ENCODE assay signal across 13 mouse cellular contexts in genomic region chr6:124729850-124730705, GRCm38 (mm10). TPM values are rescaled to one million over a fixed set of nuclear protein-coding genes. Genes with fewer than 3 reads are reported as not detected.
DNase-seq lines count a peak whose midpoint lies in the region; ATAC-seq lines count a peak whose summit lies in the region.
"Had no signal": no experiment of that assay in that cellular context is flagged by ENCODE, and none has a peak within 500 bp of the region (broad histone marks: within the 10 kb centered on the region; RNA-seq: fewer than 3 reads in every experiment).

No protein-coding gene starts in this region.

- WGBS in midbrain, embryonic 11.5 days = 87% methylated on average over 8 of the region's 8 CpGs
- WGBS in midbrain, embryonic 16.5 days = 89% methylated on average over 8 of the region's 8 CpGs

- no peaks in the 10 kb centered on the region for H3K36me3 ChIP-seq in midbrain, embryonic 11.5 days (ENCODE audit: control insufficient read depth, insufficient read depth, low read length)
- no peaks in the 10 kb centered on the region for H3K36me3 ChIP-seq in midbrain, embryonic 16.5 days (ENCODE audit: control insufficient read depth, insufficient read depth, low read length)
- H3K36me3 ChIP-seq: embryonic facial prominence, embryonic 13.5 days; forebrain, embryonic 15.5 days; heart, embryonic 10.5 days; limb, embryonic 13.5 days had no signal

- no peak overlapping the region for H3K27ac ChIP-seq in midbrain, embryonic 11.5 days (ENCODE audit: low read depth, low read length)
- no peak overlapping the region for H3K27ac ChIP-seq in midbrain, embryonic 16.5 days (ENCODE audit: low read length)
- H3K27ac ChIP-seq: embryonic facial prominence, embryonic 13.5 days; forebrain, embryonic 15.5 days; heart, embryonic 10.5 days; limb, embryonic 13.5 days had no signal

- H3K27me3 ChIP-seq in midbrain, embryonic 11.5 days (ENCODE audit: control insufficient read depth, insufficient read depth, low read length) = no peaks in the 10 kb centered on the region
- H3K27me3 ChIP-seq in midbrain, embryonic 16.5 days (ENCODE audit: control insufficient read depth, insufficient read depth, low read depth, low read length) = no peaks in the 10 kb centered on the region
- H3K27me3 ChIP-seq: embryonic facial prominence, embryonic 13.5 days; forebrain, embryonic 15.5 days; limb, embryonic 13.5 days had no signal

- H3K4me1 ChIP-seq in midbrain, embryonic 11.5 days (ENCODE audit: control insufficient read depth, insufficient read depth, low read length) = no peaks in the 10 kb centered on the region
- no peaks in the 10 kb centered on the region for H3K4me1 ChIP-seq in midbrain, embryonic 16.5 days (ENCODE audit: control insufficient read depth, insufficient read depth, low read length)
- H3K4me1 ChIP-seq: forebrain, embryonic 15.5 days had no signal

- H3K4me3 ChIP-seq in midbrain, embryonic 11.5 days (ENCODE audit: low read depth, low read length) = no peak overlapping the region
- no peak overlapping the region for H3K4me3 ChIP-seq in midbrain, embryonic 16.5 days (ENCODE audit: low read depth, low read length)
- H3K4me3 ChIP-seq: embryonic facial prominence, embryonic 13.5 days; forebrain, embryonic 15.5 days; heart, embryonic 10.5 days; limb, embryonic 13.5 days had no signal

- H3K9me3 ChIP-seq in midbrain, embryonic 11.5 days (ENCODE audit: control insufficient read depth, low read length) = no peaks in the 10 kb centered on the region
- no peaks in the 10 kb centered on the region for H3K9me3 ChIP-seq in midbrain, embryonic 16.5 days (replicated peaks; ENCODE audit: control insufficient read depth, low read length, poor library complexity, severe bottlenecking)
- H3K9me3 ChIP-seq: embryonic facial prominence, embryonic 13.5 days; forebrain, embryonic 15.5 days; heart, embryonic 10.5 days; limb, embryonic 13.5 days had no signal

- ATAC-seq in CD4-positive, CD25-positive, alpha-beta regulatory T cell, adult 4 months = peak; percentile 56
- no peak for ATAC-seq in midbrain, embryonic 11.5 days (ENCODE audit: low FRiP score)
- no peak for ATAC-seq in midbrain, embryonic 16.5 days
- ATAC-seq: forebrain, embryonic 15.5 days had no signal

- intact Hi-C loops in heart, postnatal 10 days (cut with DNase I) = no loop called here

- no peak overlapping the region for H3K9ac ChIP-seq in midbrain, embryonic 11.5 days (ENCODE audit: low read length)
- H3K9ac ChIP-seq in midbrain, embryonic 16.5 days (ENCODE audit: low read depth, low read length) = no peak overlapping the region
- H3K9ac ChIP-seq: embryonic facial prominence, embryonic 13.5 days; forebrain, embryonic 15.5 days; limb, embryonic 13.5 days had no signal

- DNase-seq in heart, adult 11 months = peak; percentile 96
- no peak for DNase-seq in heart, postnatal 10 days
- DNase-seq in induced T-regulatory cell, adult 2 months (ENCODE audit: low read depth) = peak; percentile 70
- DNase-seq in naive thymus-derived CD4-positive, alpha-beta T cell, adult 2 months (ENCODE audit: low read depth) = peak; percentile 70
- no peak for DNase-seq in urinary bladder, postnatal 14 days (ENCODE audit: low spot score)
- no peak for DNase-seq in midbrain, embryonic 11.5 days (ENCODE audit: low spot score, missing footprints)

- no peak overlapping the region for H3K4me2 ChIP-seq in midbrain, embryonic 11.5 days
- no peak overlapping the region for H3K4me2 ChIP-seq in midbrain, embryonic 16.5 days (ENCODE audit: low read length)
- H3K4me2 ChIP-seq: embryonic facial prominence, embryonic 13.5 days; forebrain, embryonic 15.5 days; limb, embryonic 13.5 days had no signal

RNA-seq across cellular contexts. Expression of gene Ptpn6, which starts 8.4 kb away (rescaled TPM):
- total RNA-seq in heart, postnatal 10 days (2021) = 1 to 10 TPM; 5.0 to 6.0 TPM
- polyA plus RNA-seq in CD4-positive, CD25-positive, alpha-beta regulatory T cell, adult 4 months (2017; shearing (Covaris generic)) = 100 to 1,000 TPM; 187 to 310 TPM
- 5.1 and 6.3 TPM in 2 replicates for polyA plus RNA-seq in midbrain, embryonic 11.5 days (2014; fragmentation: Nextera tagmentation; extraction: Ambion mirVana)
- polyA plus RNA-seq in midbrain, embryonic 16.5 days (2015; fragmentation: Nextera tagmentation; extraction: Ambion mirVana) = 2.4 and 4.0 TPM in 2 replicates

RNA-seq across cellular contexts. Expression of gene Grcc10, which starts 11.1 kb away (rescaled TPM):
- total RNA-seq in heart, postnatal 10 days (2021) = 100 to 1,000 TPM; 322 to 335 TPM
- polyA plus RNA-seq in CD4-positive, CD25-positive, alpha-beta regulatory T cell, adult 4 months (2017; shearing (Covaris generic)) = 100 to 1,000 TPM; 509 to 554 TPM
- polyA plus RNA-seq in midbrain, embryonic 11.5 days (2014; fragmentation: Nextera tagmentation; extraction: Ambion mirVana) = 532 and 550 TPM in 2 replicates
- polyA plus RNA-seq in midbrain, embryonic 16.5 days (2015; fragmentation: Nextera tagmentation; extraction: Ambion mirVana) = 665 and 679 TPM in 2 replicates

RNA-seq across cellular contexts. Expression of gene Phb2, which starts 17.9 kb away (rescaled TPM):
- total RNA-seq in heart, postnatal 10 days (2021) = 100 to 1,000 TPM; 394 to 399 TPM
- polyA plus RNA-seq in CD4-positive, CD25-positive, alpha-beta regulatory T cell, adult 4 months (2017; shearing (Covaris generic)) = 10 to 100 TPM; 56.1 to 59.9 TPM
- 343 and 353 TPM in 2 replicates for polyA plus RNA-seq in midbrain, embryonic 11.5 days (2014; fragmentation: Nextera tagmentation; extraction: Ambion mirVana)
- 240 and 245 TPM in 2 replicates for polyA plus RNA-seq in midbrain, embryonic 16.5 days (2015; fragmentation: Nextera tagmentation; extraction: Ambion mirVana)

RNA-seq across cellular contexts. Expression of gene Emg1, which starts 18.1 kb away (rescaled TPM):
- total RNA-seq in heart, postnatal 10 days (2021) = 10 to 100 TPM; 64.2 to 66.4 TPM
- polyA plus RNA-seq in CD4-positive, CD25-positive, alpha-beta regulatory T cell, adult 4 months (2017; shearing (Covaris generic)) = 100 to 1,000 TPM; 465 to 483 TPM
- 215 and 219 TPM in 2 replicates for polyA plus RNA-seq in midbrain, embryonic 11.5 days (2014; fragmentation: Nextera tagmentation; extraction: Ambion mirVana)
- 95.3 and 101 TPM in 2 replicates for polyA plus RNA-seq in midbrain, embryonic 16.5 days (2015; fragmentation: Nextera tagmentation; extraction: Ambion mirVana)

RNA-seq across cellular contexts. Expression of gene Gm45234, which starts 25.7 kb away (rescaled TPM):
- under 1 TPM in 1 of 2 experiments, not detected in 1; 0.98 TPM for total RNA-seq in heart, postnatal 10 days (2021)
- under 1 TPM in 1 of 2 experiments, not detected in 1; 0.36 TPM for polyA plus RNA-seq in CD4-positive, CD25-positive, alpha-beta regulatory T cell, adult 4 months (2017; shearing (Covaris generic))
- polyA plus RNA-seq in midbrain, embryonic 11.5 days (2014; fragmentation: Nextera tagmentation; extraction: Ambion mirVana) = not detected in 2 replicates
- polyA plus RNA-seq in midbrain, embryonic 16.5 days (2015; fragmentation: Nextera tagmentation; extraction: Ambion mirVana) = not detected in 2 replicates
- polyA plus RNA-seq: embryonic facial prominence, embryonic 13.5 days; forebrain, embryonic 15.5 days; heart, embryonic 10.5 days; intestine, embryonic 14.5 days; limb, embryonic 13.5 days had no signal

Comparison
In these comparisons a context has a peak if more than half of its experiments do, and no peak if none do; other contexts are left out.
1. DNase-seq: peak in heart, adult 11 months (single experiment), induced T-regulatory cell, adult 2 months (single experiment) and naive thymus-derived CD4-positive, alpha-beta T cell, adult 2 months (single experiment); none in heart, postnatal 10 days (0 of 2), urinary bladder, postnatal 14 days (single experiment) and midbrain, embryonic 11.5 days (single experiment).
2. RNA of gene Ptpn6, which starts 8.4 kb away (polyA plus RNA-seq): 187 to 310 TPM in CD4-positive, CD25-positive, alpha-beta regulatory T cell, adult 4 months; 5.1 to 6.3 TPM in midbrain, embryonic 11.5 days and 2.4 to 4.0 TPM in midbrain, embryonic 16.5 days; every median in the first group is over 10 times any median in the second.